Mouse (Mus musculus) forebrain, embryonic 10.5 days (tissue): ENCODE results near the gene Zfp141. TPM values are rescaled to one million over a fixed set of nuclear protein-coding genes. Genes with fewer than 3 reads are reported as not detected.
"Not testable (repeated sequence)": the region's sequence is repeated elsewhere in the genome, so short reads cannot be mapped to it uniquely, and the experiment has no call there.

ENCODE experiments used
- DNase-seq: peaks from one replicate; pipeline ENCODE4 v3.0.0-alpha.2; 2017; ENCODE audit warnings: low spot score; ENCODE audit errors: extremely low spot score
- H3K27ac ChIP-seq: fragments of 300-500 bp; sonication (generic); 2 replicates; pipeline ENCODE4 v1.5.1; 2016; ENCODE audit warnings: mild to moderate bottlenecking
- H3K27me3 ChIP-seq: fragments of 300-500 bp; sonication (generic); 2 replicates; pipeline ENCODE4 v1.6.1; 2016; ENCODE audit warnings: mild to moderate bottlenecking; ENCODE audit not compliant: poor library complexity, severe bottlenecking
- H3K36me3 ChIP-seq: fragments of 300-500 bp; sonication (generic); replicated peaks from 2 replicates; pipeline ENCODE4 v1.6.1; 2016; ENCODE audit warnings: mild to moderate bottlenecking, moderate library complexity
- H3K4me1 ChIP-seq: fragments of 300-500 bp; sonication (generic); 2 replicates; pipeline ENCODE4 v1.6.1; 2016
- H3K4me3 ChIP-seq: fragments of 300-500 bp; sonication (generic); 2 replicates; pipeline ENCODE4 v1.5.1; 2016; ENCODE audit warnings: mild to moderate bottlenecking, moderate library complexity
- H3K9me3 ChIP-seq: fragments of 300-500 bp; sonication (generic); 2 replicates; pipeline ENCODE4 v1.6.1; 2016; ENCODE audit warnings: mild to moderate bottlenecking, moderate library complexity
- WGBS: fragments of 180-500 bp; shearing (Covaris S2); methylation state at CpG from one replicate; pipeline ENCODE4 v1.1.7; 2016; 5-methylcytosine and 5-hydroxymethylcytosine counted together
- polyA plus RNA-seq: library from polyadenylated mRNA; unstranded; fragments of >200 nt; fragmentation: Nextera tagmentation; extraction: Ambion mirVana; gene quantifications from 2 replicates; pipeline ENCODE4 v1.2.1, GENCODE M21; 2016

Gene Zfp141
- 15.0 and 15.2 TPM in 2 replicates for polyA plus RNA-seq

GRCm38 (mm10) chr7:42505588-42505987 lies at the start of gene Zfp141:
Gene Zfp141 (minus strand): TSS chr7:42505740.
- 2% methylated on average over 18 of the region's 18 CpGs for WGBS
- peak; percentile 82 for DNase-seq
- Histone ChIP-seq H3K27ac (peak within 1 kb of the TSS; percentile 84), H3K36me3 (peaks cover 28% of the 10 kb centered on the region), H3K9me3 (peaks cover 37% of the 10 kb centered on the region), H3K4me3 (peak within 1 kb of the TSS; percentile 61)
- not testable (repeated sequence) for H3K27me3 ChIP-seq, H3K4me1 ChIP-seq

- Histone ChIP-seq H3K27ac (no peak overlapping the region), H3K4me1 (no peaks in the 10 kb centered on the region), H3K4me3 (no peak overlapping the region), H3K36me3 (no peaks in the 10 kb centered on the region), H3K27me3 (no peaks in the 10 kb centered on the region), H3K9me3 (peaks cover 51% of the 10 kb centered on the region)
- 86% methylated on average over 3 of the region's 3 CpGs for WGBS
- no peak for DNase-seq
Measured at GRCm38 (mm10) chr7:42551766-42552165, 46.2 kb upstream of the Zfp141 start.

GRCm38 (mm10) chr7:42505186-42505585 lies 354 bp downstream of the Zfp141 start:
- Histone ChIP-seq H3K9me3 (peaks cover 36% of the 10 kb centered on the region), H3K27me3 (no peaks in the 10 kb centered on the region), H3K27ac (peak overlapping the region; percentile 84), H3K36me3 (peaks cover 32% of the 10 kb centered on the region), H3K4me3 (peak overlapping the region; percentile 61), H3K4me1 (0 out of 2 replicates have a peak, but pooled peaks cover 3% of the 10 kb centered on the region)
- no peak for DNase-seq
- 2% methylated on average over 20 of the region's 20 CpGs for WGBS

GRCm38 (mm10) chr7:42498248-42498647 lies 7.3 kb downstream of the Zfp141 start:
- Histone ChIP-seq H3K27ac (no peak overlapping the region), H3K4me3 (no peak overlapping the region), H3K9me3 (peaks cover 68% of the 10 kb centered on the region), H3K27me3 (no peaks in the 10 kb centered on the region), H3K36me3 (peaks cover 89% of the 10 kb centered on the region), H3K4me1 (no peaks in the 10 kb centered on the region)
- DNase-seq = no peak
- 93% methylated on average over 5 of the region's 5 CpGs for WGBS

GRCm38 (mm10) chr7:42497356-42497755 lies 8.2 kb downstream of the Zfp141 start:
- no peak overlapping the region for H3K4me3 ChIP-seq
- H3K36me3 ChIP-seq = peaks cover 90% of the 10 kb centered on the region
- no peak for DNase-seq
- WGBS = 92% methylated on average over 9 of the region's 9 CpGs
- H3K27me3 ChIP-seq = no peaks in the 10 kb centered on the region
- no peaks in the 10 kb centered on the region for H3K4me1 ChIP-seq
- H3K9me3 ChIP-seq = peaks cover 73% of the 10 kb centered on the region
- no peak overlapping the region for H3K27ac ChIP-seq

- no peak overlapping the region for H3K4me3 ChIP-seq
- H3K36me3 ChIP-seq = peaks cover 78% of the 10 kb centered on the region
- H3K9me3 ChIP-seq = peaks cover 74% of the 10 kb centered on the region
- no peaks in the 10 kb centered on the region for H3K27me3 ChIP-seq
- 96% methylated on average over 1 of the region's 1 CpGs for WGBS
- no peak overlapping the region for H3K27ac ChIP-seq
- DNase-seq = no peak
- H3K4me1 ChIP-seq = no peaks in the 10 kb centered on the region
Measured at GRCm38 (mm10) chr7:42496202-42496601, 9.3 kb downstream of the Zfp141 start.

GRCm38 (mm10) chr7:42490859-42491258 lies 14.7 kb downstream of the Zfp141 start:
- H3K4me3 ChIP-seq = no peak overlapping the region
- peaks cover 52% of the 10 kb centered on the region for H3K9me3 ChIP-seq
- WGBS = 97% methylated on average over 5 of the region's 5 CpGs
- peaks cover 76% of the 10 kb centered on the region for H3K36me3 ChIP-seq
- no peak overlapping the region for H3K27ac ChIP-seq
- H3K4me1 ChIP-seq = no peaks in the 10 kb centered on the region
- DNase-seq = no peak
- H3K27me3 ChIP-seq = no peaks in the 10 kb centered on the region

GRCm38 (mm10) chr7:42490358-42490757 lies 15.2 kb downstream of the Zfp141 start:
- 95% methylated on average over 4 of the region's 4 CpGs for WGBS
- peaks cover 76% of the 10 kb centered on the region for H3K36me3 ChIP-seq

GRCm38 (mm10) chr7:42454640-42455039 lies 50.9 kb downstream of the Zfp141 start:
- peaks cover 56% of the 10 kb centered on the region for H3K9me3 ChIP-seq

More at GRCm38 (mm10) chr7:42490358-42490757, 15.2 kb downstream of the Zfp141 start:
- peaks cover 52% of the 10 kb centered on the region for H3K9me3 ChIP-seq
- H3K27me3 ChIP-seq = no peaks in the 10 kb centered on the region
- DNase-seq = no peak
- H3K27ac ChIP-seq = no peak overlapping the region
- no peak overlapping the region for H3K4me3 ChIP-seq
- no peaks in the 10 kb centered on the region for H3K4me1 ChIP-seq

GRCm38 (mm10) chr7:42450618-42451017 lies 54.9 kb downstream of the Zfp141 start:
- WGBS = 51% methylated on average over 3 of the region's 3 CpGs
- Histone ChIP-seq H3K27me3 (no peaks in the 10 kb centered on the region), H3K4me3 (no peak overlapping the region), H3K4me1 (no peaks in the 10 kb centered on the region), H3K27ac (no peak overlapping the region), H3K36me3 (no peaks in the 10 kb centered on the region), H3K9me3 (peaks cover 87% of the 10 kb centered on the region)
- no peak for DNase-seq

More at GRCm38 (mm10) chr7:42454640-42455039, 50.9 kb downstream of the Zfp141 start:
- H3K36me3 ChIP-seq = no peaks in the 10 kb centered on the region
- H3K4me1 ChIP-seq = no peaks in the 10 kb centered on the region
- 71% methylated on average over 4 of the region's 4 CpGs for WGBS
- no peak overlapping the region for H3K27ac ChIP-seq
- no peak for DNase-seq
- no peak overlapping the region for H3K4me3 ChIP-seq
- no peaks in the 10 kb centered on the region for H3K27me3 ChIP-seq

GRCm38 (mm10) chr7:42447850-42448249 lies 57.7 kb downstream of the Zfp141 start, which contains the start of gene 4933421I07Rik:
Gene 4933421I07Rik (minus strand): TSS chr7:42448120.
- 75% methylated on average over 5 of the region's 5 CpGs for WGBS
- no peaks in the 10 kb centered on the region for H3K27me3 ChIP-seq
- H3K4me1 ChIP-seq = no peaks in the 10 kb centered on the region
- no peak within 1 kb of the TSS for H3K27ac ChIP-seq
- H3K9me3 ChIP-seq = peaks cover 87% of the 10 kb centered on the region
- no peaks in the 10 kb centered on the region for H3K36me3 ChIP-seq
- DNase-seq = no peak
- H3K4me3 ChIP-seq = no peak within 1 kb of the TSS

GRCm38 (mm10) chr7:42447352-42447751 lies 58.2 kb downstream of the Zfp141 start:
- 89% methylated on average over 9 of the region's 9 CpGs for WGBS
- no peak overlapping the region for H3K27ac ChIP-seq
- no peak overlapping the region for H3K4me3 ChIP-seq
- H3K4me1 ChIP-seq = no peaks in the 10 kb centered on the region
- H3K9me3 ChIP-seq = peaks cover 87% of the 10 kb centered on the region
- H3K27me3 ChIP-seq = no peaks in the 10 kb centered on the region
- H3K36me3 ChIP-seq = no peaks in the 10 kb centered on the region
- no peak for DNase-seq
